Mouse (Mus musculus) lung, postnatal 0 days (tissue): Measurements from ENCODE around the gene Mndal.
"Not testable (repeated sequence)": the region's sequence is repeated elsewhere in the genome, so short reads cannot be mapped to it uniquely, and the experiment has no call there.

Source experiments
- CTCF ChIP-seq: IDR thresholded peaks from 2 replicates; pipeline ENCODE4 v1.5.1; 2016; ENCODE audit warnings: antibody characterized with exemption, mild to moderate bottlenecking
- EP300 ChIP-seq: IDR thresholded peaks from 2 replicates; pipeline ENCODE4 v1.6.1; 2016; ENCODE audit warnings: antibody characterized with exemption, mild to moderate bottlenecking, control low read depth

DNA sequence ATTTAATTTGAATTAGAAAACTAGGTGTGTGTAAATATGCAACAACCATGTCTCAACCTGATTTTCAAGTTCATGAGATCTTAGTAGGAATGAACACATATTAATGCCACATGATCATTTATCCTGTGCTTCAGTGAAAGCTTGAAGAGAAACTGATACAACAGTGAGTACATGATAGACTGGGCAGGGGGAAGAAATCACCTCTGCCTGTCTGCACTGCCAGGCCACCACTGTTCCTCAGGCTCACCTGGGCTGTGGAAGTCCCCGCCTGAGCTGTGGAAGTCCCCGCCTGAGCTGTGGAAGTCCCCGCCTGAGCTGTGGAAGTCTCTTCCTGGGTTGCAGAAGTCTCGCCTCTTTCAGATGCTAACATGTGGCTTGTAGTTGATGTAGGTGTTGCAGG is 36.4 kb downstream of the Mndal start:
- not testable (repeated sequence) for TF ChIP-seq EP300, CTCF
